Mouse (Mus musculus) urinary bladder, postnatal 14 days (tissue): ENCODE measurements around the gene Tifa.
"Not testable (repeated sequence)": the region's sequence is repeated elsewhere in the genome, so short reads cannot be mapped to it uniquely, and the experiment has no call there.

Experiments
- DNase-seq: peaks from one replicate; pipeline ENCODE4 v3.0.0; 2021; ENCODE audit warnings: low spot score

Tifa gene

DNA sequence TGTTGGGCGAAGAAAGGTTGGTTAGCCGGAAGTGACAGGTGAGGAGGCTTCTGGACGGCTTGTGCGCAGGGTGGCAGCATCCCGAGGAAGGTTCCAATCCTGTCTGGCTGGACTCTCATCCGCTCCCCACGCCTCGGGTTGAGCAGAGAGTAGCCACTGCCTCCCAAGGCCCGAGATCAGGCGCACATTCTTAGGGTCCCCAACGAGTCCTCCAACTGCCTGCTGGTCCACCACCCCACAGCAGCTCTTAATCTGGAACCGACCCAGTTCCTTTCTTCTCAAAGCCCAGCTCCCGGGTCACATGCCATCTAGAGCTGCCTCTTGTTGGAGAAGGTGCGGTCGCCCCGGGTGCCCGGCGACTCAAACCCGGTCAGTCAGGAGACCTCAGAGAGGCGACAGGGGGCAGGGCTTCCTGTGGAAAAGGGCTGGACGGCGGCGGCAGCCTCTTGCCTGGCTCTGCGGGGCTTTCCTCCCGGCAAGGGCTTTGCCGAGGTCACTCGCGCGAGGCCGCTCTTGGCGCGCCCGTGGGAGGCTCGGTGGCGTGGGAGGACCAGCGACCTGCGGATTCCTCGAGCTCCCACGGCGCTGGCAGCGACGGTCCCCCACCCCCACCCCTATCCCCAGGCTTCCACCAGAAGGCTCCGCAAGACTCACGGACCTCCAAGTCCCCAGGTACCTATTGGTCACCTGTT lies at the start of gene Tifa:
Tifa (plus strand) TSS at position 306 of the 692 bp plus-strand sequence.
- peak; percentile 58 for DNase-seq

DNA sequence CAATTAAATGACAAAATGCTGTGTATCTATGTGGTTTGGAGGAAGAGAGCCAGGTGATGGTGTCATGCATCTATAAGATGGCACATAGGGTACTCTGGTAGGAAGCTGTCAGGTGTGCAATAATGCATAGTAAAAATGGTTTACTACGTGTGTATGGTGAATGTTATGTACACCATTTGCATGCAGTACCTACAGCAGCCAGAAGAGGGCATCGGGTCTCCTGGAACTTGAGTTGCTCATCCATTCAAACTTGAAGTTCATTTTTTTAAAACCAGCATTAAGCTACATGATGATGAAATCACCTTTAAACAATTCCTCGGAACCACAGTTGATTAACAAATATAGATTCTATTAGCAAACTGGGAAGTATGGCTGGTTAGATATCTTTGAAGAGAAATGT lies 48.1 kb upstream of the Tifa start:
- DNase-seq, result no peak

DNA sequence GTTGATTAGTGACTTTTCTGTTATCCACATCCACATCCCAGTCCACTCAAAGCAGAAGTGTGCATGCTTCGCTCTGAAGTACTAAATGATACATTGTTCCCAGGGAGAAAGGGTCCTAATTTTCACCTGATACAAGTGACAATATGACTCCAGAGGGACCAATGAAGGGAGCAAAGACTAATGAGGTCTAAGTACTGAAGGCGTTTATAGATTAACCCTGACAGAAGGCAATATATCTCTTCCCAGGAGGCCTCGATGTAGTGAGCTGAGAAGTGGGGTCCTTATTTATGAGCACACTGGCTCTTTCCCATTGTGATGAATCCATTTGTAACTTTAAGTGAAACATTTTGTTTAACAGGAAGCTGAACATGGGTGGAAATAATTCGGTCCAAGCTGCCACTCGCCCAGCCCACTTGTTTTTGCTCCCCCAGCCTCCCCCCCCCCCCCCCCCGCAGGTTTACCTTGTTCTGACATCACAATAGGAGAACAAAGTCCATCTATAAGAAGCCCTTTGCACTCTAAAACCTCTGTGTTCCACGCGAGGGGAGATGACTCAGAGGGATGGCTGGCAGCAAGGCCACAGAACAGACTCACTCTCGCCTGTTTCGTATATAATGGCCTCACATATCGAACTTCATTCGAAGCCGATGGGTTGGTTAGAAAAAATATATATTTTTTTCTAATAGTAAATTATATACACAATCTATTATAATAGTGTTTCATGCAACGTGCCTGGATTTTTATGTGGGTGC lies 45.8 kb upstream of the Tifa start:
- DNase-seq, result no peak

DNA sequence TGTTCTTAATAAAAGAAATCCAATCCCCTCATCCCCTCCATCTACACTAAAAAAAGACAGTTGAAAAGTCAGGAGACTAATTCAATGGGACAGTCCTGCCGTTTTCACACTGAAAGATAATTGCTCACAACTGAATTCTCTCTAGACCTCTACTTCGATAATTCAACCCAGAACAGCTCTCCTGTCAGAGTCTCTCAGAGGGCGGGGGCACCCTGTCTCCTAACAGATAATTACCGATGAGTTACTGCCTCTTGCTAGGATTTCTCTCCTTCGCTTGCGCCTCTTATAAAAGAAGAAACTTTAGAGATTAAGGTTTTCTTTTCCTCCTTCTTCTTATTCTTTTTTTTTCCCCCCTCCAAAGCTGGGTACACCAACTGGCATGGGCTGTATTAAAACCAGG lies 44.1 kb upstream of the Tifa start:
- DNase-seq, result no peak

DNA sequence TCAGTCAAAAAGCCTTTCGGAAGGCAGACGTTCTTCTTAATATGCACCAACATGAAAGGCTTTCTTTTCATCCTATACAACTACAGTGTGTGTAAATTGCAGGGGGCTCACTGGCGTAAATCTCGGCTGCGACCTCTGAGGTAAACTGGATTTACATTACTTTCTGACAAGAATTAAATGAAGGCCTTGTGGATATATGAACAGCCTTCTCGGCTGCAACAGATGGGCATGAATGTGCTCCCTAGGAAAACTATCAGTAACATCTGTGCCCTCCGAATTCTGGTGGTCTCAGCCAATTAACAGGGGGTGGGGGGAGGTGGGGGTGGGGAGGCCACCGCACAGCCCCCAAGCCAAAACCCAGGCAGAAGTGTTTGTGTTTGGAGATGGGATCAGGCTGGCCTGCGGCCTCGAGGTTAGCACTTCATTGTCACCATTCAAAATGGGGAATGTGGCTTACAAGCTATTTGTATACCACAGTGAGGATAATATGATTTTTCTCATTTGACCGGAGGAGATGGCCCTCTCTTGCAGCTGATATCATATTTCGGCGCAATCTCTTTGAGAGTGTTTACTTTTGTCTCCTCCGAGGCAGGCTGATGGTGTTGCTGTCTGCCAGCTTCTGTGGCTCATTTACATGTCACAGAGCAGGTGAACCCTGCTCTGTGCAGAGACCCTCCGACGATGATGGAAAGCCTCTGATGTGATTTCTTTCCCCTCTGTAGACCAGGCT lies 43.5 kb upstream of the Tifa start:
- no peak for DNase-seq

DNA sequence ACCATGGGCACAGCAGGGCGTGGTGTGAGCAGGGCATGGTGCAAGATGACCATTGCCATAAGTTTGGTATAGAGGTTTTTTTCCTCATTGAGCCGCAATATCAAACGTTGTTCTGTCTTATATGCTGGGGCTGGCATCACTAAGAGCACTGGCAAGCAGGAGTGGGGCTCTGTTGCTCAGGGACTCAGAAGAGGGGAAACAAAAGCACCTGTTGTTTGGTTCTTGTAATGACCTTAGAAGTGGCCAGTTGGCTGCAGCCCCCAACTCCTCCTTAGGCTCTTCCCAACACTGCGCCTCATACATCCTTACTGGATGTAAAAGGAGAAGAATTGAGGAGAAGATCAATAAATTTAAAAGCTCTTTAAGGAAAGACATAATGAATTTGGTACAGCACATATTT lies 41.0 kb upstream of the Tifa start:
- DNase-seq, result no peak

DNA sequence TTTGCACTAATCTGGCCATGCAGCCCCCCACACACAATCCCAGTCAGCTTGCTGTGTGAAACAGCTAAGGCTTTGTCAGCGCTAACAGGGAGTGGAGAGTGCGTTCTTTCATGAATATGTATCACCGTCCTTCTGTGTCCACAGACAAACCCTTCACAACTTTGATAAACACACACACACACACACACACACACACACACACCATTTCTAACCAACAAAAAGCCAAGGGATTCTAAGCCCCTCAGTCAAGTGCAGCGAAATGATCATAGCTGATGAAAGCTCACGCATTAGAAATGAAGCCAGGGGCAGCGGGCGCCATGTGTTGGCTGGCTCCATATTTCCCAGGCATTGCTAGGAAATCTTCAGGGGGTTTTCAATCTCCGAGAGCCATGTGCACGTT lies 40.3 kb upstream of the Tifa start:
- no peak for DNase-seq

DNA sequence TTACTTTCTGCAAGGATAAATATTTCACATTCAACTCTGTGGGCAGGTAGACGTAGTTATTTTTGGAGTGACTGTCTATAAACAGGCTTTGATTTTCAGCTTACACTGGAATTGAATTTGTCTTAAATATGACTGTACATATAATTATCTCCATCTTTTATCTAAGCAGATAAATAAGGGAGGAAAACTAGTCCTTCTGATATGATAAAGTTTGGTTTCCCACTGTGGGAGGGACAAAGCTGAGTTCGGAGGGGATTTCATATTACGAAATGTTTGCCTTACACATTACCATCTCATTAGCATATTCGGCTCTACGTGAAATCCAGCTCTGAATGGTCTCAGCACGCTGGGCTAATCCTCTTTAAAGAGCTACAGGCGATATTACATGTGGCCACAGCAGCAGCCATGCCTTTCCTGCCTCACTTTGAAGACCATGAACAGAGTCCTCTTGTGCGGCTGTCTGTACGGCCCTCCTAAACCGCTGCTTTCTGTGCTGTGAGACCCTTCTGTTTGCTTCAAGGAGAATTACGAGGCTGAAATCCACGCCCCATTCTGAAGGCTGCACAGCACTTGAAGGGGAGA lies 39.5 kb upstream of the Tifa start:
- DNase-seq, result no peak

DNA sequence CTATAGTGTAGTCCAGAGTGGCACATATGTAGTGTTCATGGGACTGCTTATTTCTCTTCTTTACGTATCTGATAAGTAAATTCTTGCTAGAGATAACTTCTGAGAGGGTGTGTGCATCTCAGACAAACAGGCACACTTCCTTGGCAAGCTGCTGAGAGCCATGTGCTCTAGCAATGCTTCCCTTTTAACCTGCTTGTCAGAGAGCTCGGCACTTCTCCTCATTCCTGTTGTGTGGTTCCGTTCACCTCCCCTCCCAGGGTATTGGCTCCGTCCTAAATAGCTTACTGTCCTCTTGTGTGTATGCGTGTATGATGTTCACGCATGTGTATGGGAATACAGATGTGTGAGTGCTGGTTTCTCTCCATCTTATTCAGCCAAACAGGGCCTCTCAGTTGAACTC lies 33.1 kb upstream of the Tifa start:
- no peak for DNase-seq

DNA sequence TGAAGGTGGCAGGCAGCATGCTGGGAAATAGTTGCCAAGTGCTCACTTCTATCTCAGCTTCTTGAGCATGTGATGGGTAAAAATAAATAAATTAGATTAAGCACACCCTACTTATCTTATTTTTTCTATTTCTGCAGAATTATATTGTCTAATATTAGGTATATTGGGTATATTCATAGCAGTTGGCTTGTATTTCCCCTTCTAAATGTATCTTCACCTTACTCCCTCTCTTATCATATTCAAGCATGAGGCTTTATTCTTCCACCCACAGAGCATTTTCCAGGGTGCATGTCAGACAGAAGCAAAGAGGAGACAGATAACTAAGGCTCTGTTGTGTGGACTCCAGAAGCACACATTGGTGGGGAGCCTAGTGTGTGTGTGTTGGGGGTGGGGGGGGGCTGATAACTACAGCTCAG lies 31.7 kb upstream of the Tifa start:
- no peak for DNase-seq

DNA sequence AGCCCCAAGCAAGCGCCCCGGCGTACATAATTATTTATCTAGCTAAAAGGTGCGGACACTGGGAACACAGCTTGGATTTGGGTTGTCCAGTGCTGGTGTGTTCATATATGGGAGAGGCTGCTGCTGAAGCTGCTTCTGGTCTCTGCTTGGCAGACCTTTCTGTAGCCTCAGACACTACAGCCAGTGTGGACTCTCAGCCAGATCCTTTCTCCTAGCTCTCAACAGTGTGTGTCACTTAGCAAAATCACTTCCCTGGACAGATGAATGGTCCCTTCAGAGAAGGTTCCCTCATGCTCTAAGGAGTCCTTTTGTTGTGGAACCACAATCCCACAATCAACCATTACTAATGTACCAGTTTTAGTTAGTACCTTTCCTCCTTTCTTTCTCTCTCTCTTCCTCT lies 30.8 kb upstream of the Tifa start:
- no peak for DNase-seq

DNA sequence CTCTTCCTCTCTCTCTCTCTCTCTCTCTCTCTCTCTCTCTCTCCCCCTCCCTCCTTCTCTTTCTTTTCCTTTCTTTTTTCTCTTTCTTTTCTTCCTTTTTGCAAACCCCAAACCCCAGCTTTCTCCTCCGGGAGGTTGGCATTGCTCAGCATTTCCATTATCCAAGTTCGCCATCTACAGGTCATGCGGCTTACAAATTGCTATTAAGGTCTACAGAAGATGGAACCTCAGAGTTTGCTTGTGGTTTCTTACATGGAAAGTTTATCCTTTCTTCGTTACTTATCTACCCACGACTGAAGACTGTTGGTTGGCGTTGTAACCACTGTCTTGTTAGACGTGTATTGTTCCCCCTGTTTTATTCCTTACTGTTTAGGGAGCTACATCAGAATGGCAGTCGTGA lies 30.4 kb upstream of the Tifa start:
- DNase-seq, result peak; percentile 18

DNA sequence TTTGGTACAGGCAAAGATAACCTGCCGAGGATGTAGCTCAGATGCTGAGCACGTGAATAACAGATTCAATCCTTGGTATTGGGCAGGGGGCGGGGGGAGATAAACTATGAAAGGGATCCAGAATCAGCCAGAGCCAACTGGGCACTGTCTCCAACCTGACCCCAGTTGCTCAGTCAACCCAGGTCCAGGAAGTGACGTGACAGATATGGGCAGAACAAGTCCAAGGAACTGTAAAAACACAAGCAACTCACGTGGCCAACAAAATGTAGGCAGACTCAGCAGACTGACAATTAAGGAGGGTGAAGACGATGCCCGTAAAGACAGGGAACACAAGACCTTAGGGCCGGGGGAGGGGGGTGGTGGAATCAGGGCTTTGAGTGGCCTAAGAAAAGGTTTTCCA lies 27.2 kb upstream of the Tifa start:
- no peak for DNase-seq

DNA sequence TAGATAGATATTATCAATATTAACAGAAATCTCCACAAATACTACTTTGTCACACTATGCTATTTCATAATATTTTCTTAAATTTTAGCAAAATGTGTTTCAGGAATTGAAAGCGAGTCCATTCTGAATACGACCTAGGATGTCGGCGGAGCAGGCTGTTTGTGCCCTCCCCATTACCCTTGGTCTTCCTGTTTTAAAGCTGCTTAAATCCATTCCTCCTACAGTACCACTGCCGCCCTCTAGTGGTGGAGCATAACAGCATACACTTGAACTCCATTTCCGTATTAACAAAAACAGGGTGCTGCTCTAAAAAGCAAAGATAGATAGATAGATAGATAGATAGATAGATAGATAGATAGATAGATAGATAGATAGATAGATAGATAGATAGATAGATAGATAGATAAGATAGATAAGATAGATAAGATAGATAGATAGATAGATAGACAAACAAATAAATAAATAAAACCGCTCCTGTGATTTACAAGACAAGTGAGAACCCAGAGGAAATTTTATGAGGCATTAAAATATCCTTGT lies 26.5 kb upstream of the Tifa start:
- peak; percentile 86 for DNase-seq

DNA sequence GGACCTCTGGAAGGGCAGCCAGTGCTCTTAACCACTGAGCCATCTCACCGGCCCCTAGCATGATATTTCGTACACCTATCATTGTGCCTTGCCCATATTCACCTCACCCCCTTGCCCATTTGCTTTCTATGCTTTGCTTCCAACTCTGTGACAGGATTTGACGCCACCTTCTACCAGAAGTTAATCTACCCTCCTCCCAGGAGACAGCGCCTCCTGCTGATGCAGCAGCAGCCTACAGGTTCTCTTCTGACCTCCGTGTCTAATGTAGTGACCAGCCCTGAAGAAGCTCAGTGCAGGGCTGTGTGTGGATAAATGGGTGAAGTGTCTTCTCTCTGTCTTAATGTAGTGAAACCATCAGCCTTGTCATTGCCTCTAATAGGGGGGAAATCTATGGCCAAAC lies 25.1 kb upstream of the Tifa start:
- DNase-seq, result no peak

DNA sequence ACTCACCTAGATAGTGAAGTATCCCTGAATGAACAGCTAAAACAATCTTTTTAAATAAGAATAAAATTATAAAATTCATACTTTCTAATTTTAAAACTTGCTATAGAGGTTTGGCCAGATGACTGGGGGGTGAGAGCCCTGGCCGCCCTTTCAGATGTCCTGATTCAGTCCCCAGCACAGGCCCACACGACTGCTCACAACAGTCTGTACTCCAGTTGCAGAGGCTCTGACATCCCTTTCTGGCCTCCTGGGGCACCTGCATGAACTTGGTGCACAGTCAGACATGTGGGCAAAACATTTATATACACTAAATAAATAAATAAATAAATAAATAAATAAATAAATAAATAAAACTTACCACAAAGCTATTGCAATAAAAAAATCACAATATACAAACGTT lies 23.6 kb upstream of the Tifa start:
- DNase-seq, result no peak

DNA sequence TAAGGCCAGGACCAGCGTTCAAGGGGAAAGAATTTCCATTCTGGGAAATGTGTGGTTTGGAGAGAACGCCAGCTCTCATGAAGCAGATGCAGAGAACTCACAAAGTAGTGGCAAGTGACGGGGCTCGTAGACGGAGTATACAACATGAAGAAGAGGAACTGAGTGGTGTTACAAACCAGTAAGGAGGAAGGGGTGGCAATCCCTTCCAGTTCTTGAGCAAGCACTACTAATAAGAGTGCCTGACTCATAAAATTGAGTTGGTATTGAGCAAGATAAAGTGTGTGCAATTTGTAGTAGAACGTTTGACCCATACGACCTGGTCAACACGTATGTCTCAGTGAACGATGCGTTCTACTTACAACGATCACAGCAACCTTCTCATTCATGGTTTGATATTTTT lies 20.5 kb upstream of the Tifa start:
- DNase-seq, result no peak

DNA sequence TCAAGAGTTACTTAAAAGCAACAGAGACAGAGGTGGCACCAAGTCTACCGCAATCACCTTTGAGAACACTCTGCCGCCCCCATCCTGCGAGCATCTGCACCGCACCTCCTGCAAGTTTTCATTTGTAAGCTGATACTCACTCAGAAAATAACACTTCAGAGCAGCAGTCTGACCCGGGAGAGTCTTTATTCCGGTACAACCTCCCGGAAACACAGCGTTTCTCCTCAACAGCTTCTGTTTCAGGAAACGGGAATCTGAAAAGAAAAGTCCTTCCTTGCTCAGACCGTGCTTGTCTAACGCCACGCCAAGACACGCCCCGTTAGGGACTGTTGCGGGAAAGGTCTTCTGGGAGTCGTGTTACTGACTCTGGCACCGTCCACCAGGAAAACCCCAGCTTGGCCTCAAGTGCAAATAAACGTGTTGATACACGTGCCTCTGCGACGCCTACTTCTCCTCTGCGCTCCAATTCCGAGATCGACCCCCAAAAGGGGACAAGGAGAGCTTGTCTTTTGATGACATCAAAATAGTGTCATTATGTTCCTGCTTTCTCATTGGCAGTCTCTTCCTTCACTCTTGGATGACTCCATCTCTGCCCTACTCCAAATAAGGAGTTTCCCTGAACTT lies 9.5 kb upstream of the Tifa start, which contains the start of gene Alpk1:
Alpk1 (minus strand) TSS at position 507 of the 624 bp plus-strand sequence.
- DNase-seq, result peak; percentile 77

DNA sequence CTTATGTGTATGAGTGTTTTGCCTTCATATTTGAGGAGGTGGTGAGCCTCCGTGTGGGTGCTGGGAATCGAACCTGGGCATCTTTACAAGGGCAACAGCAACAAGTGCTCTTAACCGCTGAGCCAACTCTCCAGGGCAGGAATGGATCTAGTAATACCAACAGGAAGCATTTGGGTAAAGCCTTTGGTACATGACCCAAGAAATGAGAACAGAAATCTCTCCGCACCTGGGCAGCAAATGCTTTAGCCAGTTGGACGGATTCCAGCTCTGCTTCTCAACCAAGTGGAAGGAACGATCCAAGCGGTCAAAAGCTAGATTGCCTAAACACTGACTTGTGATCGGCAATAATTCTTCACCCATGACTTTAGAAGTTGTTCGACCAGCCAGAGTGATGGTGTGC lies 8.7 kb upstream of the Tifa start:
- DNase-seq, result peak; percentile 25

DNA sequence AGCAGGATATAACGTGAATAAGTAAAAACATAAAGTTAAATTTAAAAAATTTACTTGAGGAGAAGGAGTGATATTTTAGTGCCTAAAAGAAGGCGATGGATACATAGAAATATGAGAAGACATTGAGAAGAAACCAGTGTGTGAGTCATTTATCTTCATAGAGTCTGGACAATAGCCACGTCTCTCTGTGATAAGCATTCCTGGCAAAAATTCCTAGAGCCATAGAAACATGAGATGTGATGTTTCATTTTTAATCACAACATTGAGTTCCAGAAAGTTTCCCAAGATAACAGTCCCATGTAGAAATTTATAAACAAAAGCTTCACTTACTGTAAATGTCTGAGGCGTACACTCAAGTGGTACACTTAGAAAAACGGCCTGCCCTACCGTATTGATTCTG lies 6.7 kb upstream of the Tifa start:
- DNase-seq, result no peak

DNA sequence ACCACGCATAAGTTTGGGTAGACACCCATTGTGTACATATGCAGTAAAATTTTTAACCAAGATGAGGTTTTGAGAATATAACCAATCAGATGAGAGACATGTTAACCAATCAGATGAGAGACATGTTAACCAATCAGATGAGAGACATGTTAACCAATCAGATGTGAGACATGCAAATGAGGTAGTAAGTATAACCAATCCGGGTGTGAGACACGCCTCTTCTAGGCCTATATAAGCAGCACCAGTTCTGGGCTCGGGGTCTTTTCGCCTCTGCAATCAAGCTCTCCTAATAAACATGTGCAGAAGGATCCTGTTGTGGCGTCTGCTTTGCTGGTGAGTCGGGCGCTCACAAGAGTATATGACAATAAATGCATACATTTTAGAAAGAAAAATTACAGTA lies 5.9 kb upstream of the Tifa start:
- DNase-seq, result not testable (repeated sequence)

DNA sequence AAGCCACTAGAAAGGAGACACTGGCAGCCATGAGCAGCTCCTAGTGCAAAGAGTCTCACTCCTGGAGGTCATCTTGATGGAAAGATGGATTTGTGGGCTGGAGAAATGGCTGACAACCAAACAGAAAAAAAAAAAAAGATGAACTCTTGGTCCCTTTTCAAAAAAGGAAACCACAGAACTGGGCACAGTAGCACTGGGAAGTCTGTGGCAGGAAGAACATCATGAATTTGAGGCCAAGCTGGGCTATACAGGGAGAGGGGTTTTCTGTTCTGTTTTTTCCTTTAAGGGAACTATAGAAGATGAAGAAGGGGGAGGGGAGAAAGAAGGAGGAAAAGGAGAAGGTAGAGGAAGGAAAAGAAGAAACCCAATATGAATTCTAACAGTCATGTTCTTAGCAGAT lies 2.6 kb upstream of the Tifa start:
- no peak for DNase-seq
